Mouse (Mus musculus): ENCODE measurements around the gene Cldn10. TPM values are rescaled to one million over a fixed set of nuclear protein-coding genes. Genes with fewer than 3 reads are reported as not detected.

Cldn10 gene
- polyA plus RNA-seq, 1 experiment from 2014 or later, result 1.5 TPM

DNA sequence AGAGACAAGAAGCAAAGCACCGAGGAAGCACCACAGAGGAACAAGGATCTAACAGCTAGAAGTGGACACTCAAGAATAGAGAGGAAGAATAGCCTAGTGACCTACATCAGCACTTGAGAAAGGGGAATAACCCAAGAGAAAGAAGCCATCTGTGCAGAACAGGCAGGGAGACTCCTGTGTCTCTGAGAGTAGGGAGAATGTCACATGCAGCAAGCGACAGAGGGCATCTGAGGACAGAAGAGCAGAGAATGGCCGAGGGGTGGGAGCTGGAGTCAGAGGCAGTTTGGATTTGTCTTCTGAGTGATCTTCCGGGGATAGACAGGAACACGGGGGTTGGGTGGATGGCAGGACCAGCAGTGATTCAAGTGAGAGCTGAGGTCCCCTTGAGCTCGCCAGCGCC, 25.4 kb downstream of the Cldn10 start:
- Histone ChIP-seq H3K27ac (ENCODE audit: low read depth, low read length) (no peak overlapping the region), H3K27me3 (replicated peaks; ENCODE audit: control insufficient read depth, insufficient read depth, low read length) (no peaks in the 10 kb centered on the region), H3K9ac (ENCODE audit: low read depth, low read length) (no peak overlapping the region), H3K9me3 (ENCODE audit: control insufficient read depth) (no peaks in the 10 kb centered on the region), H3K36me3 (ENCODE audit: control insufficient read depth, insufficient read depth) (no peaks in the 10 kb centered on the region), H3K4me2 (replicated peaks; ENCODE audit: low read depth) (no peak overlapping the region), H3K4me1 (replicated peaks; ENCODE audit: control insufficient read depth, insufficient read depth, low read length) (no peaks in the 10 kb centered on the region), H3K4me3 (ENCODE audit: low read depth, low read length) (no peak overlapping the region)
- 73% methylated on average over 7 of the region's 7 CpGs for WGBS
- TF ChIP-seq CTCF (IDR thresholded peaks at IDR 0.05; ENCODE audit: low read depth), result no peak
- ATAC-seq, result no peak

DNA sequence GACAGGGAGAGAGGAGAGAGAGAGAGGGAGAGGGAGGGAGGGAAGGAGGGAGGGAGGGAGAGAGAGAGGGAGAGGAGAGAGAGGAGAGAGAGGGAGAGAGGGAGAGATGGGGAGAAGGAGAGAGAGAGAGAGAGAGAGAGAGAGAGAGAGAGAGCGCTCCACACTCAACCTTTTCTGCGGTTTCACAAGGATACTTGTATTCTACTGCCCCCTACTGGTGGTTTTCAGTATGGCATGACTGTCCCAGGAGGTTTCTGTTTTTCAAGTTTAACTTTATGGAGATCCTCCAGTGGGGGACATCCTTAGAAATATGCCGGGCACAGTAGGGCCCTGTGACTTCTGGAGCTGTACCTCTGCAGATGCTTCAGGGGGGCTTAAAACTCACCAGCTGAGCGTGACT, 28.8 kb downstream of the Cldn10 start:
- 18% methylated on average over 4 of the region's 4 CpGs for WGBS
- Histone ChIP-seq H3K4me2 (replicated peaks; ENCODE audit: low read depth) (no peak overlapping the region), H3K27me3 (replicated peaks; ENCODE audit: control insufficient read depth, insufficient read depth, low read length) (peaks cover 3% of the 10 kb centered on the region; the same call in 1 of the 2 replicates), H3K4me3 (ENCODE audit: low read depth, low read length) (no peak overlapping the region), H3K36me3 (ENCODE audit: control insufficient read depth, insufficient read depth) (no peaks in the 10 kb centered on the region), H3K27ac (ENCODE audit: low read depth, low read length) (no peak overlapping the region), H3K9me3 (ENCODE audit: control insufficient read depth) (no peaks in the 10 kb centered on the region), H3K4me1 (replicated peaks; ENCODE audit: control insufficient read depth, insufficient read depth, low read length) (no peaks in the 10 kb centered on the region), H3K9ac (ENCODE audit: low read depth, low read length) (no peak overlapping the region)
- ATAC-seq, result no peak
- TF ChIP-seq CTCF (IDR thresholded peaks at IDR 0.05; ENCODE audit: low read depth), result peak; percentile 79

DNA sequence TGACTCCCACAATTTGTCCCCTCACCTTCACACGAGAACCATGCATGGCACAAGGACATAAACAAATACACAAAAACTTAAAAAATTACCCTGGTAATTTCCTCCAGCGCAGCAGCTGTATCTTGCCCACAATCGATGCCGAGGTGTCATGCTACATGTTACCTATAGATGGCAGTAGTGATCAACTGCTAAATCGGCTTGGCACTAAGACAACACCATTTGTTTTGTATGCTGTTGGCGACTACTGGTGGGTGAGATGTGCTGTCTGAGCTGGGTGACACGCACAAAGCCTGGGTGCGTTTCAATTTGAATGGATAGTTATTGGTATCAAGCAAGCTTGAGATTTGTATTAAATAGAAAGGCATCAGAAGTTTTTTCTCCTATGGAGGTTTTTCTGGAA, 32.4 kb downstream of the Cldn10 start:
- Histone ChIP-seq H3K9ac (ENCODE audit: low read depth, low read length) (no peak overlapping the region), H3K4me1 (replicated peaks; ENCODE audit: control insufficient read depth, insufficient read depth, low read length) (no peaks in the 10 kb centered on the region), H3K27me3 (replicated peaks; ENCODE audit: control insufficient read depth, insufficient read depth, low read length) (peaks cover 7% of the 10 kb centered on the region; the same call in 1 of the 2 replicates), H3K36me3 (ENCODE audit: control insufficient read depth, insufficient read depth) (no peaks in the 10 kb centered on the region), H3K9me3 (ENCODE audit: control insufficient read depth) (no peaks in the 10 kb centered on the region), H3K4me3 (ENCODE audit: low read depth, low read length) (no peak overlapping the region), H3K4me2 (replicated peaks; ENCODE audit: low read depth) (no peak overlapping the region), H3K27ac (ENCODE audit: low read depth, low read length) (no peak overlapping the region)
- TF ChIP-seq CTCF (IDR thresholded peaks at IDR 0.05; ENCODE audit: low read depth), result peak; percentile 97
- WGBS, result 12% methylated on average over 8 of the region's 8 CpGs
- ATAC-seq, result no peak

DNA sequence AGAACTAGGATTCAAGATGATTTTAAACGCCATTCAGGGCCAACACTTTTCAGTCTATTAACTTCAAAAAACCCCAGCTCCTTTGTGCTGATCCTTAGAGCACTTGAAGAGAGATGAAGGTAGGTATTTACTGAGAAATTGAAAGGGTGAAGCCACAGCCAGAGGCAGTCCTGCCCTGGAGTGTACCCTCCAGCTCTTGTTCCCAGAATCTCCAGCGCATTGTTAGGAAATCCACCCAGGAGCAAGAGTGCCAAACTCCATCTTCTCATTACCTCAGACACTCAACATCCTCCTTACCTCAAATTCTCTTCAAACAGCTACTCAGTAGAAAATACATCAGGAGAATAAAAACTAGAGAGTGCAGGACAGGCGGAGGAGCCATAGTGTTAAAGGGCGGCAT, 35.1 kb downstream of the Cldn10 start:
- Histone ChIP-seq H3K36me3 (ENCODE audit: control insufficient read depth, insufficient read depth) (no peaks in the 10 kb centered on the region), H3K9me3 (ENCODE audit: control insufficient read depth) (no peaks in the 10 kb centered on the region), H3K4me2 (replicated peaks; ENCODE audit: low read depth) (no peak overlapping the region), H3K27me3 (replicated peaks; ENCODE audit: control insufficient read depth, insufficient read depth, low read length) (peaks cover 7% of the 10 kb centered on the region; the same call in 1 of the 2 replicates), H3K4me3 (ENCODE audit: low read depth, low read length) (no peak overlapping the region), H3K9ac (ENCODE audit: low read depth, low read length) (no peak overlapping the region), H3K27ac (ENCODE audit: low read depth, low read length) (no peak overlapping the region), H3K4me1 (replicated peaks; ENCODE audit: control insufficient read depth, insufficient read depth, low read length) (no peaks in the 10 kb centered on the region)
- 92% methylated on average over 4 of the region's 4 CpGs for WGBS
- ATAC-seq, result no peak
- TF ChIP-seq CTCF (IDR thresholded peaks at IDR 0.05; ENCODE audit: low read depth), result no peak

DNA sequence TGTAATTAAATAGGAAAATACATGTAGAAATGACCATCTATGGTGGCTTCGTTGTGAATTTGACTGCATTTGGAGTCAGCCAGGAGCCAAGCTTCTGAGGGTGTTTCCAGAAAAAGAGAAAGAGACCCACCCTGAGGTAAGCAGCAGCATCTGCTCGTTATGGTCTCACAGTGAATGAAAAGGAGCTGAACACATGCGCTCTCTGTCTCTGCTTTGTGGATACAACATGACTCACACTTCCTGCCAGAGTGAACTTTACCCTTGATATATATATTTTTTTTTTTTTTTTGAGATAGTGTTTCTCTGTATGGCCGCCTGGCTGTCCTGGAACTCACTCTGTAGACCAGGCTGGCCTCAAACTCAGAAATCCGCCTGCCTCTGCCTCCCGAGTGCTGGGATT, 35.6 kb downstream of the Cldn10 start:
- peak; percentile 76 for ATAC-seq
- H3K9me3 ChIP-seq (ENCODE audit: control insufficient read depth), result no peaks in the 10 kb centered on the region
- no peak for TF ChIP-seq CTCF (IDR thresholded peaks at IDR 0.05; ENCODE audit: low read depth)
- H3K4me2 ChIP-seq (replicated peaks; ENCODE audit: low read depth), result no peak overlapping the region
- H3K27ac ChIP-seq (ENCODE audit: low read depth, low read length), result no peak overlapping the region
- H3K4me1 ChIP-seq (replicated peaks; ENCODE audit: control insufficient read depth, insufficient read depth, low read length), result no peaks in the 10 kb centered on the region
- 58% methylated on average over 6 of the region's 6 CpGs for WGBS
- H3K27me3 ChIP-seq (replicated peaks; ENCODE audit: control insufficient read depth, insufficient read depth, low read length), result peaks cover 7% of the 10 kb centered on the region; the same call in 1 of the 2 replicates
- H3K36me3 ChIP-seq (ENCODE audit: control insufficient read depth, insufficient read depth), result no peaks in the 10 kb centered on the region
- no peak overlapping the region for H3K4me3 ChIP-seq (ENCODE audit: low read depth, low read length)
- H3K9ac ChIP-seq (ENCODE audit: low read depth, low read length), result no peak overlapping the region

DNA sequence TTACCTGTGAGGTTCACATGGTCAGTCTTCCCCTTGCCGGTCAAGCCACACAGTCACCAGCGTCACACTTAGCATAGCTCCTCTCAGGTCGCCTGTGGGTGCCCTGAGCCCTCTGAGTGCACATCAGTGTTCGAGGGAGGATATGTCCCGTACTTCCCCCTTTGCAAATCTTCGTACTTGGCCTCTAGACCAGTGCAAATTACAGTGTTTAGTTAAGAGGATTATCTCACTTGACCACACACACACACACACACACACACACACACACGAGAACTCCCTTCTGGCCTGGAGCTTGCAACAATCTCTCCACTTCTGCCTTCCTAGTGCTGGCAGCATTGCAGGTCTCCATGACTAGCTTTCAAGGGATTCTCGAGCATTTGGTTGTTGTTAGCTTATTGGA, 38.6 kb downstream of the Cldn10 start:
- 82% methylated on average over 8 of the region's 8 CpGs for WGBS
- H3K4me2 ChIP-seq (replicated peaks; ENCODE audit: low read depth), result no peak overlapping the region
- H3K36me3 ChIP-seq (ENCODE audit: control insufficient read depth, insufficient read depth), result no peaks in the 10 kb centered on the region
- H3K9ac ChIP-seq (ENCODE audit: low read depth, low read length), result no peak overlapping the region
- no peak overlapping the region for H3K27ac ChIP-seq (ENCODE audit: low read depth, low read length)
- ATAC-seq, result no peak
- no peaks in the 10 kb centered on the region for H3K4me1 ChIP-seq (replicated peaks; ENCODE audit: control insufficient read depth, insufficient read depth, low read length)
- no peaks in the 10 kb centered on the region for H3K9me3 ChIP-seq (ENCODE audit: control insufficient read depth)
- 0 out of 2 replicates have a peak, but pooled peaks cover 4% of the 10 kb centered on the region for H3K27me3 ChIP-seq (replicated peaks; ENCODE audit: control insufficient read depth, insufficient read depth, low read length)
- TF ChIP-seq CTCF (IDR thresholded peaks at IDR 0.05; ENCODE audit: low read depth), result no peak
- H3K4me3 ChIP-seq (ENCODE audit: low read depth, low read length), result no peak overlapping the region
